Mouse (Mus musculus) stomach, embryonic 14.5 days (tissue): ENCODE measurements around the gene Dab1. TPM values are rescaled to one million over a fixed set of nuclear protein-coding genes. Genes with fewer than 3 reads are reported as not detected.

Experiments used
- ATAC-seq: fragments of 200-750 bp; cut with Nextera tagmentation; 2 replicates; pipeline ENCODE4 v1.8.0; 2017; ENCODE audit warnings: low read depth, moderate TSS enrichment; ENCODE audit not compliant: insufficient number of reproducible peaks, insufficient read depth, low FRiP score
- H3K27ac ChIP-seq: fragments of 300-500 bp; sonication (generic); 2 replicates; pipeline ENCODE4 v1.5.1; 2014; ENCODE audit warnings: mild to moderate bottlenecking, low read length, moderate library complexity, mixed read lengths
- H3K27me3 ChIP-seq: fragments of 300-500 bp; sonication (generic); 2 replicates; pipeline ENCODE4 v1.6.1; 2014; ENCODE audit warnings: low read length, control low read depth, mixed read lengths; ENCODE audit not compliant: control insufficient read depth, insufficient read depth
- H3K36me3 ChIP-seq: fragments of 300-500 bp; sonication (generic); 2 replicates; pipeline ENCODE4 v1.6.1; 2014; ENCODE audit warnings: mild to moderate bottlenecking, control low read depth, low read length, moderate library complexity, mixed read lengths; ENCODE audit not compliant: control insufficient read depth, insufficient read depth
- H3K4me1 ChIP-seq: fragments of 300-500 bp; sonication (generic); 2 replicates; pipeline ENCODE4 v1.6.1; 2014; ENCODE audit warnings: low read length, control low read depth, mixed read lengths; ENCODE audit not compliant: control insufficient read depth, insufficient read depth
- H3K4me2 ChIP-seq: fragments of 300-500 bp; sonication (generic); replicated peaks from 2 replicates; pipeline ENCODE4 v1.6.1; 2014; ENCODE audit warnings: low read depth, low read length, control low read depth
- H3K4me3 ChIP-seq: fragments of 300-500 bp; sonication (generic); 2 replicates; pipeline ENCODE4 v1.5.1; 2014; ENCODE audit warnings: low read depth, low read length, control low read depth
- H3K9ac ChIP-seq: fragments of 300-500 bp; sonication (generic); replicated peaks from 2 replicates; pipeline ENCODE4 v1.6.1; 2014; ENCODE audit warnings: low read depth, mild to moderate bottlenecking, control low read depth, low read length, moderate library complexity, mixed read lengths
- H3K9me3 ChIP-seq: fragments of 300-500 bp; sonication (generic); 2 replicates; pipeline ENCODE4 v1.6.1; 2016; ENCODE audit warnings: low read depth, low read length, control low read depth; ENCODE audit not compliant: control insufficient read depth
- whole genome bisulfite sequencing: fragments of 180-500 bp; shearing (Covaris S2); extraction: QIAGEN DNeasy Blood & Tissue Kit; methylation state at CpG from one replicate; pipeline ENCODE4 v1.1.7; 2014; 5-methylcytosine and 5-hydroxymethylcytosine counted together
- polyA plus RNA-seq: library from polyadenylated mRNA; unstranded; fragments of >200 nt; fragmentation: Nextera tagmentation; extraction: Ambion mirVana; gene quantifications from 2 replicates; pipeline ENCODE4 v1.2.1, GENCODE M21; 2014

The Dab1 gene
- polyA plus RNA-seq, 1 experiment from 2014 or later: 8.5 TPM

DNA sequence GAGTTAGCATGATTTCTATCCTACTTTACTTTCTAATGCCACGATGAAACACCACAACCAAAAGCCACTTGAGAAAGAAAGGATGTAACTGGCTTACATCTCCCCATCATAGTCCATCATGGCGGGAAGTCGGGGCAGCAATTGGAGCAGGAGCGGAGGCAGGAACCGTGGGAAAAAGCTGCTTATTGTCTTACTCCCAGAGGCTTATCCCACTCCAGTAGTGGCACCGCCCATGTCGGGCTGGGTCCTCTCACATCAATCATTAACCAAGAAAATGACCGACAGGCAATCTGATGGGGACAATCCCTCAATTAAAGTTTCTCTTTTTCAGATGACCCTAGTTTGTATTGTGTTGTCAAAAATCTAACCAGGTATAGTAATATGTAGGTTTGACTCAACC is 893.4 kb downstream of the Dab1 start:
- Histone ChIP-seq H3K27ac (no peak overlapping the region), H3K4me1 (no peaks in the 10 kb centered on the region), H3K4me3 (no peak overlapping the region), H3K36me3 (no peaks in the 10 kb centered on the region), H3K9ac (no peak overlapping the region), H3K4me2 (no peak overlapping the region), H3K27me3 (no peaks in the 10 kb centered on the region), H3K9me3 (no peaks in the 10 kb centered on the region)
- ATAC-seq: no peak
- WGBS: 73% methylated on average over 8 of the region's 8 CpGs

DNA sequence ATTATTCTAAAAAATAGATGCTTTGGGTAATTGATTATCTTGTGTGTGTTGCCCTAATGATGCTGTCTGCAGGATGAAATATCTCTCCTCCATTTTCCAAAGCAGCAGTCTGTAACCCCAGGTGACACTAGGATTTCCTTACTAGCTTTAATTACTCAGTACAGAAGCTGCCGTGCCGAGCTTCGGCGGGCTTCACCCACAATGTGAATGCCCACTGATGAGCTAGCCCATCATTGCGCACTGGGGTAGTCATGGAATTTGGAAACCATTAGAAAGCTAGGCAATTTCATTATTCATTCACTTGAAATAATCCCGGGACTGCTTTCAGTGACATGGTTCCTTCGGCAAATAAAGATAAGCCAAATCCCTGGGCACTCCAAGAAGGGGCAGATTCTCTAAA is 894.5 kb downstream of the Dab1 start:
- no peaks in the 10 kb centered on the region for H3K27me3 ChIP-seq
- H3K9me3 ChIP-seq: no peaks in the 10 kb centered on the region
- H3K4me2 ChIP-seq: no peak overlapping the region
- H3K27ac ChIP-seq: no peak overlapping the region
- no peak for ATAC-seq
- H3K4me3 ChIP-seq: no peak overlapping the region
- H3K4me1 ChIP-seq: no peaks in the 10 kb centered on the region
- H3K36me3 ChIP-seq: no peaks in the 10 kb centered on the region
- 55% methylated on average over 7 of the region's 7 CpGs for WGBS
- no peak overlapping the region for H3K9ac ChIP-seq

DNA sequence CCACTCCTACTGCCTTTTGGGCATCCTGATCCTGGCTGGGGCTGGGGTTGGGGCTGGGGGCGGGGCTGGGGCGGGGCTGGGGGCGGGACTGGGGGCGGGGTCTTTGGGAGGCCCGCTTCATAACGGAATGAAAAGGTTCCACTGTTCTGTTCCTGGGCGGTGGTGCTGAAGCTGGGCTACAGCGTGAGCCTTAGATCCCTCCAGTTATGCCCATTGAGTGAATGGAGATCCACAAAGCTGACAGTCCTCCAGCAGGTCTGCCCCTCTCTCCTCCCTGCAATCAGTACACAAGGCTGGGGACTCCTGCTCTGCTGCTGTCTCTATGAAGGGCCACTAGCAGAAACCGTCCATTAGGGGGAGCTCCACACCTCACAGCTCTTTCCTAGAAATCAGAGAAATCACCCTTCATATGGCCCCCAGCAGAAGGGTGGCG is 895.4 kb downstream of the Dab1 start:
- no peak overlapping the region for H3K4me2 ChIP-seq
- peak; percentile 62; the same call in 1 of the 2 replicates for ATAC-seq
- H3K4me1 ChIP-seq: no peaks in the 10 kb centered on the region
- no peaks in the 10 kb centered on the region for H3K36me3 ChIP-seq
- H3K4me3 ChIP-seq: no peak overlapping the region
- 4% methylated on average over 10 of the region's 10 CpGs for WGBS
- no peak overlapping the region for H3K27ac ChIP-seq
- H3K9ac ChIP-seq: no peak overlapping the region
- H3K9me3 ChIP-seq: no peaks in the 10 kb centered on the region
- no peaks in the 10 kb centered on the region for H3K27me3 ChIP-seq

DNA sequence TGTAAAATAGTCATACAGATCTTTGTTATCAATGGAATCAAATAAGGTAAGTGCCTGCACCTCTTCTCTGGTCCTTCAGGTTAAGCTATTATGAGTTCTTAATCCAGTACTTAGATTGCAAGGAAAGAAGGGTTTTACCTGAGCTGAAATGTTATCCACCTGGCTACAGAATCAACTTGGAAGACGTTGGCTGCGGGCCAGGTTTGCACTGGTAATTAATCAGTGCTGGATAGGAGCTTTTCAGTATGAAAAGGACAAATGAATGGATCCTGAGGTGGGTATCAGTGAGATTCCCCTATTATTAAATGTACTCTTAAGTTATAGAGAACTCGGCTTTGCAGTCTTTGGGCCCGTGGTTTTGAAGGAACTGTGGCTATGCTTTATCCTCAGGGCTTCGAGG is 896.5 kb downstream of the Dab1 start:
- no peaks in the 10 kb centered on the region for H3K4me1 ChIP-seq
- no peaks in the 10 kb centered on the region for H3K9me3 ChIP-seq
- no peak overlapping the region for H3K4me2 ChIP-seq
- no peak overlapping the region for H3K9ac ChIP-seq
- no peaks in the 10 kb centered on the region for H3K27me3 ChIP-seq
- H3K27ac ChIP-seq: no peak overlapping the region
- WGBS: 44% methylated on average over 5 of the region's 5 CpGs
- ATAC-seq: no peak
- no peaks in the 10 kb centered on the region for H3K36me3 ChIP-seq
- no peak overlapping the region for H3K4me3 ChIP-seq

DNA sequence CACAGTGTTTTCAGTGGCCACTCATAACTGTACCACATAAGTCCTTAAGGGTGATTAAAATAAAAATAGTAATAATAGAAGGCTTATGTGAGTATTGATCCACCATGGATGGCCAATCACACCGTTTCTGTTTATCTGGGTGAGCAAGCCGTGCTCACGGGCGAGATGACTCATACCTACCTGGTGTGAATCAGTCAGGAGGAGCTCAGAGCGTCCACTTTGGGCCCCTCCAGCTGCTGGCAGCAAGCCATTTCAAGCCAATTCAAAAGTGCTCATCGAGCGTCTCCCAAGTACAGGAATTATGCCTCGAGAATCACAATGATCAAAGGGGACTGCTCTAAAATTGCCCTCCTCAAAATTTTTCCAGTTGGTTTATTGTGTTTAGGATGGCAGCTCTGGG is 903.2 kb downstream of the Dab1 start:
- Histone ChIP-seq H3K27me3 (no peaks in the 10 kb centered on the region), H3K4me2 (no peak overlapping the region), H3K4me3 (no peak overlapping the region), H3K9me3 (no peaks in the 10 kb centered on the region), H3K36me3 (no peaks in the 10 kb centered on the region), H3K4me1 (no peaks in the 10 kb centered on the region), H3K9ac (no peak overlapping the region), H3K27ac (no peak overlapping the region)
- 32% methylated on average over 8 of the region's 8 CpGs for WGBS
- 0 out of 2 replicates have a peak, but pooled peaks have one; percentile 37 for ATAC-seq

DNA sequence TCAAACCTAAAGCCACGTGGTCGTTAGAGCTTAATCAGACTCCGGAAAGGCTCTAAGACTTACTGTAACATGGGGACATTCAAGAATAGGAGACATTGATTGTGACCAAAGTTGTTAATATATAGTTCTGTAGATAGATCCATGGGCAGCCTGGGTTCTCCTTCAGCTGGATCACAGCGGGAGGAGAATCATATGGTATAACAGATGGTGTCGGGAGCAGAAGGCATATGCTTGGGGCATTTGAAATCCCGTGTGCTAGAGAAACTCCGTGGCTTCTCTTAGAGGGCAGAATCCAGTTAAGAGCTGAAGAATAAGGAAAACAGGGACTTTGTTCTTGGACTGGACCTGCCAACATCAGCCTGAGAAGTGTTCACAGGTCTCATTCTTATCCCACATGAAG is 904.6 kb downstream of the Dab1 start:
- H3K36me3 ChIP-seq: no peaks in the 10 kb centered on the region
- no peak overlapping the region for H3K4me2 ChIP-seq
- no peaks in the 10 kb centered on the region for H3K27me3 ChIP-seq
- no peak overlapping the region for H3K27ac ChIP-seq
- H3K4me1 ChIP-seq: no peaks in the 10 kb centered on the region
- H3K4me3 ChIP-seq: no peak overlapping the region
- WGBS: 88% methylated on average over 7 of the region's 7 CpGs
- ATAC-seq: no peak
- H3K9me3 ChIP-seq: no peaks in the 10 kb centered on the region
- no peak overlapping the region for H3K9ac ChIP-seq

DNA sequence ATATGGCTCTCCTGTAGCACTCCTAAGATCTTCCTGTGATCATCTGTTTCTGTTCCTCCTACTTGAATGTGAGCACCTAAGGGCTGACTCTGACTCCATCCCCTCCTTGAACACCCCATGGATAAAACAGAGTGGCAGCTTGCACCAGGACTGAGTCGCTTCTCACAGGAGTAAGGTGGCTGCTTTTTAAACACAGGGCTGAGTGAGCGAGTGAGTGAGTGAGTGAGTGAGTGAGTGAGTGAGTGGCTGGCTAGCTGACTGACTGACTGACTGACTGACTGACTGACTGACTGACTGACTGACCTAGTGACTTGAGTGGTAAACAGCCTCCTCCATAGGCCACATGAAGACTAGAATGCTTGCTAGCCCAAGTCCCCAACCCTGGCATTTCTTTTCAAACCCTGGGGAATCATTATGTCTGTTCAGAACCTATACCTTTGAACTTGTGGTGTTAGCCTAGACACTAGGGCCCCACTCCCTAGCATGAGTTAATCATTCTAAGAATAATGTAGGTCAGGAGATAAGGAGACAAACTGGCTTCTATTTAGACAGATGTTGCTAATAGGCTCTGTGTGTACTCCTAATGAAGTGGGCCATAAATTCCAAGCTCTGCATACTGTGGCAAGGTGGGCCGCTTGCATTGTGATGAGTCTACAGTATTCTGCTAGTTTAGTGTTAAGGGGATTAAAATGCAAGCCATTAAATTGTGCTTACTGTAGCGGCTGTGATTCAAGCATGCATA is 910.9 kb downstream of the Dab1 start:
- Histone ChIP-seq H3K36me3 (no peaks in the 10 kb centered on the region), H3K9me3 (no peaks in the 10 kb centered on the region), H3K4me3 (no peak overlapping the region), H3K27me3 (no peaks in the 10 kb centered on the region), H3K4me2 (no peak overlapping the region), H3K4me1 (no peaks in the 10 kb centered on the region), H3K27ac (no peak overlapping the region), H3K9ac (no peak overlapping the region)
- 66% methylated on average over 4 of the region's 4 CpGs for WGBS
- no peak for ATAC-seq

DNA sequence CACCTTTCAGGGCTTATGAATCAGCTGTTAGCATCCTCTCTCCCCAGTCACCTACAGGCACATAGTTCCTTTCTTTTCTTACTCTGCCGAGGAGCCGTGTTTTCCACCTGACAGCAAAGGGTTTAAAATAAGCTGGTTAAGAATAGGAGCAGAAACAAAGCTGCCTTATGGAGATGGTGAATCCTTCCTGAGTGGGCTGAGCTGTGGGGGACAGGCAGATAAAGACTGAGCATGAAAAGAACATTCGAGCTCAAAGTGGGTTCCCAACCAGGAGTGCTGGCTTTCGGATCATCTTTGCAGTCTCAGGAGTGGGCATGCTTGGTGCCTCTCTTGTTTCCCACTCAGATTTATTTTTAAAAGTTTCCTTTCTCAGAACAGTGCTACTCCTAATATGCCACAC is 913.7 kb downstream of the Dab1 start:
- ATAC-seq: no peak
- Histone ChIP-seq H3K4me3 (no peak overlapping the region), H3K27me3 (no peaks in the 10 kb centered on the region), H3K36me3 (no peaks in the 10 kb centered on the region), H3K4me1 (no peaks in the 10 kb centered on the region), H3K4me2 (no peak overlapping the region), H3K9me3 (no peaks in the 10 kb centered on the region), H3K9ac (no peak overlapping the region), H3K27ac (no peak overlapping the region)
- 84% methylated on average over 4 of the region's 4 CpGs for WGBS

DNA sequence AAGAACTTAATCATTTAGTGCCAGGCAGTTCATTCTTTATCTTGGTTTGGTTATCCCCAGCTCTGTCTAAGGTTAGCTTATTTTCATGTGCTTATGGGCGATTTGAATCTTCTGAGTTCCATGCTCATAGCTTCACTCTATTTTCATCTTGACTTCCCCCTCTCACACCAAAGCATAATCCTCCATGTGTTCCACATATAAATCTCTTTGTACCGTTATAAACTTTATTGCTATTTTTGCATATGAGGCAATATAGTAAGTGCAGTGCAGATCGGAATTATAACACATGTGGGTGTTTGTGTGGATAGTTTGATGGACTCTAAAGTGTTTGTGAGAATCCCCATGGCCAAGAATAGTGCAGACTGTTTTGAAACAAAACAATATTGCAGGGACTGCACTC is 919.3 kb downstream of the Dab1 start:
- no peaks in the 10 kb centered on the region for H3K4me1 ChIP-seq
- WGBS: 85% methylated on average over 3 of the region's 3 CpGs
- H3K27ac ChIP-seq: no peak overlapping the region
- no peak overlapping the region for H3K4me3 ChIP-seq
- no peak overlapping the region for H3K9ac ChIP-seq
- no peaks in the 10 kb centered on the region for H3K9me3 ChIP-seq
- no peak overlapping the region for H3K4me2 ChIP-seq
- H3K36me3 ChIP-seq: no peaks in the 10 kb centered on the region
- no peak for ATAC-seq
- H3K27me3 ChIP-seq: no peaks in the 10 kb centered on the region
